Mouse (Mus musculus): ENCODE measurements around the gene Nae1. TPM values are rescaled to one million over a fixed set of nuclear protein-coding genes. Genes with fewer than 3 reads are reported as not detected.

Nae1 gene
- polyA plus RNA-seq, 1 experiment from 2014 or later: 89.0 TPM

DNA sequence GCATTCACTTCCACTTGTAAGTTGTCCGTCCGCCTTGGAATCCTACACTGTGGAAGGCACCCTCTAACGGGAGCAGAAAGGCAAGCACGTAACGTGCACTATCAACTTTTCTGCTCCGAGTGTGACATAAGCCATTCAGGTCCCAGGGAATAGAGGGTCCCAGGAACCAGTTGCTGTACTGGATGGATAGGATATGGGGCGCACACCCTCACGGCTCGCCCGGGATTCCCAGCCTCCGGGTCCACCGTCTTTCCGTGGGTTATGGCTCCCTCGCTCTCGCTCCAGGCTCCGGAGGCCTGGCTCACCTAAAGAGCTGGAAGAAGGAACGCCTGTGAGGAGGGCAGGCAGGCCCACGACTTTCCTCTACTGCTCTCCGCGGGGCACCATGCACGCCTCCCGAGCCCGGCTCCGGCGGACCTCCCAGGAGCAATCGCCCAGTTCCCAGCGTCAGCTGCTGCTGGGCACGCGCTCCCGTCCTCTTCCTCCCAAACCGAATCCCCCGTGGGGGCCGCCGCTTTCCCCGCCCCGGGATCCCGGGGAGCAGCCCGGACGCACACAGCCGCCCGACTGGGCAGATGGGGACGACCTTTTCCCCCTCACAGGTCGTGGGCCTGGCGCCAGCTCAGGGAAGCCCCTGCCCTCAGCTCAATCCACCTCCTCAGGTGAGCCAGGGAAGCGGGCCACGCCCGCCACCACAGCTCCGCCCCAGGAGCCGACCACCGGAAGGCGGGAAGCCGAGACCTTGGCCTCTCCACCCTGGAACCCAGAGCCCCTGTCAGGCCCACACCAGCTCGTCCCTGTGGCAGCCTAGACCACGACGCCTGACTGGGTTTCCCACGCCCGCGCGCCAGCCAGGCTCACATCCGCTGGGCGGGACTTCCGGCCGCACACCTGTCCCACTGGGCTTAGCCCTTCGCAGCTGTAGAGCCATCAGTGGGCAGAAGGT is 25.1 kb downstream of the Nae1 start, which contains the start of gene Terb1:
Gene Terb1 (minus strand): TSS at position 850 of the 946 bp plus-strand sequence.
- ATAC-seq (ENCODE audit: low read depth) (peak; percentile 84), DNase-seq (ENCODE audit: low spot score) (peak; percentile 30)
- H3K4me3 ChIP-seq (ENCODE audit: low read depth, low read length): peak within 1 kb of the TSS; percentile 59
- H3K4me2 ChIP-seq (ENCODE audit: low read depth, low read length): peak within 1 kb of the TSS; percentile 99
- peak within 1 kb of the TSS; percentile 75 for H3K9ac ChIP-seq (ENCODE audit: low read depth, low read length)
- H3K4me1 ChIP-seq (ENCODE audit: control insufficient read depth, insufficient read depth, low read length): no peaks in the 10 kb centered on the region
- 3% methylated on average over 37 of the region's 64 CpGs for WGBS
- H3K36me3 ChIP-seq (ENCODE audit: control insufficient read depth, insufficient read depth, low read length): peaks cover 17% of the 10 kb centered on the region
- H3K9me3 ChIP-seq (ENCODE audit: control insufficient read depth, low read length): 0 out of 2 replicates have a peak, but pooled peaks cover 5% of the 10 kb centered on the region
- H3K27me3 ChIP-seq (replicated peaks; ENCODE audit: control insufficient read depth, insufficient read depth, low read length): no peaks in the 10 kb centered on the region
- H3K27ac ChIP-seq (replicated peaks; ENCODE audit: low read depth, low read length): peak within 1 kb of the TSS; percentile 28; the same call in 1 of the 2 replicates

DNA sequence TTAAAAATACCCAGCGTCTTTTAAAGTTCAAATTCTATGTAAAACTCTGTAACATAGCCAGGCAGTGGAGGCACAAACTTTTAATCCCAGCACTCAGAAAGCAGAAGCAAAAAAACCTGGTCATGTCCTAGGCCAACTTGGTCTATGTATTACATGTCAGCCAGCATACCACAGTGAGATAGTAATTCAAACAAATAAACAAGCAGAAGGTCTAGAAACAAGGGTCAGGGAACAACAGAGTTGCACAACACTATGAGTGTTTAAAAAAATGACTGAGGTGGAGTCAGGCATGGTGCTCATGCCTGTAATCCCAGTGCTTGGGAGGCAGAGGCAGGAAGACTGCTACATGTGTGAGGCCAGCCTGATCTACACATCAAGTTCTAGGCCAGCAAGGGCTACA is 55.3 kb downstream of the Nae1 start:
- no peaks in the 10 kb centered on the region for H3K4me1 ChIP-seq (ENCODE audit: control insufficient read depth, insufficient read depth, low read length)
- no peaks in the 10 kb centered on the region for H3K27me3 ChIP-seq (replicated peaks; ENCODE audit: control insufficient read depth, insufficient read depth, low read length)
- no peaks in the 10 kb centered on the region for H3K9me3 ChIP-seq (ENCODE audit: control insufficient read depth, low read length)
- H3K27ac ChIP-seq (replicated peaks; ENCODE audit: low read depth, low read length): no peak overlapping the region
- no peak for DNase-seq (ENCODE audit: low spot score)
- H3K4me3 ChIP-seq (ENCODE audit: low read depth, low read length): no peak overlapping the region
- no peak overlapping the region for H3K9ac ChIP-seq (ENCODE audit: low read depth, low read length)
- 63% methylated on average over 1 of the region's 1 CpGs for WGBS
- H3K4me2 ChIP-seq (ENCODE audit: low read depth, low read length): no peak overlapping the region
- H3K36me3 ChIP-seq (ENCODE audit: control insufficient read depth, insufficient read depth, low read length): no peaks in the 10 kb centered on the region
- no peak for ATAC-seq (ENCODE audit: low read depth)

- no peaks in the 10 kb centered on the region for H3K27me3 ChIP-seq (replicated peaks; ENCODE audit: control insufficient read depth, insufficient read depth, low read length)
- DNase-seq (ENCODE audit: low spot score) (no peak), ATAC-seq (ENCODE audit: low read depth) (no peak)
- H3K36me3 ChIP-seq (ENCODE audit: control insufficient read depth, insufficient read depth, low read length): no peaks in the 10 kb centered on the region
- 71% methylated on average over 3 of the region's 3 CpGs for WGBS
- no peaks in the 10 kb centered on the region for H3K9me3 ChIP-seq (ENCODE audit: control insufficient read depth, low read length)
- H3K9ac ChIP-seq (ENCODE audit: low read depth, low read length): no peak overlapping the region
- H3K4me2 ChIP-seq (ENCODE audit: low read depth, low read length): no peak overlapping the region
- no peak overlapping the region for H3K27ac ChIP-seq (replicated peaks; ENCODE audit: low read depth, low read length)
- H3K4me1 ChIP-seq (ENCODE audit: control insufficient read depth, insufficient read depth, low read length): no peaks in the 10 kb centered on the region
- no peak overlapping the region for H3K4me3 ChIP-seq (ENCODE audit: low read depth, low read length)
Observed at GRCm38 (mm10) chr8:104472465-104472864, 62.0 kb downstream of the Nae1 start.

DNA sequence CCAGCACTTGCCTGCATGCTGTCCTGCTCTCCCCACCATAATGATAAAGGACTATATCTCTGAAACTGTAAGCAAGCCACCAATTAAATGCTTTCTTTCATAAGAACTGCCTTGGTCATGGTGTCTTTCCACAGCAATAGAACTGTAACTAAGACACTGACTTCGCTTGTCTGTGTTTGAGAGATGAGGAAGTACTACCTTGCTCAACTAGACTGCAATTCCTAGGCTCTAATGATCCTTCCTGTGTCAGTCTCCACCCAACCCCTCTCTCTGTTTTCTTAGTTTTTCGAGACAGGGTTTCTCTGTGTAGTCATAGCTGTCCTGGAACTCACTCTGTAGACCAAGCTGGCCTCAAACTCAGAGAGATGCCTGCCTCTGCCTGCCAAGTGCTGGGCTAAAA is 67.0 kb downstream of the Nae1 start:
- WGBS: 64% methylated on average over 2 of the region's 2 CpGs
- no peak for ATAC-seq (ENCODE audit: low read depth)
- no peak overlapping the region for H3K27ac ChIP-seq (replicated peaks; ENCODE audit: low read depth, low read length)
- H3K4me1 ChIP-seq (ENCODE audit: control insufficient read depth, insufficient read depth, low read length): no peaks in the 10 kb centered on the region
- no peak overlapping the region for H3K4me2 ChIP-seq (ENCODE audit: low read depth, low read length)
- H3K4me3 ChIP-seq (ENCODE audit: low read depth, low read length): no peak overlapping the region
- H3K27me3 ChIP-seq (replicated peaks; ENCODE audit: control insufficient read depth, insufficient read depth, low read length): no peaks in the 10 kb centered on the region
- no peaks in the 10 kb centered on the region for H3K36me3 ChIP-seq (ENCODE audit: control insufficient read depth, insufficient read depth, low read length)
- no peak overlapping the region for H3K9ac ChIP-seq (ENCODE audit: low read depth, low read length)
- no peak for DNase-seq (ENCODE audit: low spot score)
- no peaks in the 10 kb centered on the region for H3K9me3 ChIP-seq (ENCODE audit: control insufficient read depth, low read length)

Other genes starting within 250 kb of the Nae1 start
- gene Cmtm2a, start 241.5 kb downstream of the Nae1 start, polyA plus RNA-seq (2014; fragmentation: Nextera tagmentation; extraction: Ambion mirVana): not detected in 2 replicates
- not detected in 2 replicates for gene Gm45711, start 224.6 kb downstream of the Nae1 start, polyA plus RNA-seq (2014; fragmentation: Nextera tagmentation; extraction: Ambion mirVana)
- not detected in 2 replicates for gene Cmtm1, start 224.5 kb downstream of the Nae1 start, polyA plus RNA-seq (2014; fragmentation: Nextera tagmentation; extraction: Ambion mirVana)
- gene Gm11020, start 213.1 kb downstream of the Nae1 start, polyA plus RNA-seq (2014; fragmentation: Nextera tagmentation; extraction: Ambion mirVana): not detected in 2 replicates
- gene Cmtm2b, start 212.4 kb downstream of the Nae1 start, polyA plus RNA-seq (2014; fragmentation: Nextera tagmentation; extraction: Ambion mirVana): not detected in 2 replicates
- gene Cmtm3, start 195.2 kb downstream of the Nae1 start, polyA plus RNA-seq (2014; fragmentation: Nextera tagmentation; extraction: Ambion mirVana): 168 and 189 TPM in 2 replicates
- 4.1 and 4.3 TPM in 2 replicates for gene Cmtm4, start 138.8 kb downstream of the Nae1 start, polyA plus RNA-seq (2014; fragmentation: Nextera tagmentation; extraction: Ambion mirVana)
- 52.5 and 53.8 TPM in 2 replicates for gene Dync1li2, start 91.6 kb downstream of the Nae1 start, polyA plus RNA-seq (2014; fragmentation: Nextera tagmentation; extraction: Ambion mirVana)
- gene Terb1, start 24.7 kb downstream of the Nae1 start, polyA plus RNA-seq (2014; fragmentation: Nextera tagmentation; extraction: Ambion mirVana): 0.53 and 0.62 TPM in 2 replicates
- gene Car7, start 52 bp upstream of the Nae1 start, polyA plus RNA-seq (2014; fragmentation: Nextera tagmentation; extraction: Ambion mirVana): 1.0 and 1.6 TPM in 2 replicates
- 8.1 and 8.2 TPM in 2 replicates for gene Pdp2, start 56.8 kb upstream of the Nae1 start, polyA plus RNA-seq (2014; fragmentation: Nextera tagmentation; extraction: Ambion mirVana)
- gene Cdh16, start 89.8 kb upstream of the Nae1 start, polyA plus RNA-seq (2014; fragmentation: Nextera tagmentation; extraction: Ambion mirVana): 1.9 and 2.1 TPM in 2 replicates
- gene Rrad, start 96.7 kb upstream of the Nae1 start, polyA plus RNA-seq (2014; fragmentation: Nextera tagmentation; extraction: Ambion mirVana): 40.5 and 54.7 TPM in 2 replicates
- 81.3 and 87.9 TPM in 2 replicates for gene Ciao2b, start 107.3 kb upstream of the Nae1 start, polyA plus RNA-seq (2014; fragmentation: Nextera tagmentation; extraction: Ambion mirVana)
- gene Ces2a, start 199.4 kb upstream of the Nae1 start, polyA plus RNA-seq (2014; fragmentation: Nextera tagmentation; extraction: Ambion mirVana): not detected in 2 replicates